Mouse (Mus musculus) right cerebral cortex, postnatal 14 days (tissue): ENCODE data around the gene Olfr1259.
"Not testable (repeated sequence)": the region's sequence is repeated elsewhere in the genome, so short reads cannot be mapped to it uniquely, and the experiment has no call there.

Source experiments
- DNase-seq: peaks from one replicate; pipeline ENCODE4 v3.0.0; 2022

The Olfr1259 gene

GRCm38 (mm10) chr2:89948564-89948963 lies at the start of gene Olfr1259:
Olfr1259 (minus strand) TSS chr2:89948664.
- no peak for DNase-seq

- no peak for DNase-seq
Observed at GRCm38 (mm10) chr2:89990921-89991320, 42.5 kb upstream of the Olfr1259 start, which contains the start of gene Olfr1261. Olfr1261 (plus strand) TSS chr2:89991221.

DNA sequence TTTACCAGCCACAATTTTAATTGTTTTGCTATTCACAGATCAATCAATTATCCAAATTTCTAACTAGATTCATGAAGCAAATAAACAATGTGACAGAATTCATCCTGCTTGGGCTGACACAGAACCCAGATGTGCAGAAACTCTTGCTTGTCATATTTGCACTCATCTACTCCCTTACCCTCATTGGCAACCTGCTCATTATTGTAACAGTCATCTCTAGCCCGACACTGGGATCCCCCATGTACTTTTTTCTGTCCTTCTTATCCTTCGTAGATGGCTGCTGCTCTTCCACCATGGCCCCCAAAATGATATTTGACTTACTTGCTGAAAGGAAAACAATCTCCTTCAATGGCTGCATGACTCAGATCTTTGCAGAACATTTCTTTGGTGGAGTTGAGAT lies 29.2 kb upstream of the Olfr1259 start:
- no peak for DNase-seq

DNA sequence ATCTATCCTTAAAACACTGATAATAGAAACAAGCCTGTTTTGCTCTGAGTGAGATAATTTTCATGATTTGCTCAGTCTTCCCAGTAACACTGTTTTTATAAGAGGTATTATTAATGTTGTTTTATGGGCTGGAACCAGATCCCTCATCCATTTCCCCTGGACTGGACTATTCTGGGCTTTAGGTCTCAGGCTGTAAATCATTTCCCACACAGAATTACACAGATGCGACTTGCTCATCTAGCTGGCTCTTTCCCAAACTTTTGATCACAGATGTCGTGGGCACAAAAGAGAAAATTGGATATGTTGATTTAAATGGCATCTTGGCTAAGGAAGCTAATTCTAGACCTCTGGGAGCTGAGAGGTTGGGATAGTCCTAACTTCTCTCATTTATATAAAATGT lies 25.7 kb upstream of the Olfr1259 start, which contains the start of gene Olfr1260:
Gene Olfr1260 (plus strand): TSS at position 157 of the 400 bp plus-strand sequence.
- no peak for DNase-seq

GRCm38 (mm10) chr2:89927009-89927408 lies 21.5 kb downstream of the Olfr1259 start, which contains the start of gene Olfr1258:
Olfr1258 (plus strand) TSS chr2:89927309.
- DNase-seq = no peak

- DNase-seq = not testable (repeated sequence)
Observed at GRCm38 (mm10) chr2:89912616-89913015, 35.8 kb downstream of the Olfr1259 start.
